Mouse (Mus musculus): ENCODE measurements around the gene Clstn1. TPM values are rescaled to one million over a fixed set of nuclear protein-coding genes. Genes with fewer than 3 reads are reported as not detected.

The Clstn1 gene
- polyA plus RNA-seq, 1 experiment = 17.2 TPM

GRCm38 (mm10) chr4:149604518-149604917 lies 18.2 kb downstream of the Clstn1 start:
- 83% methylated on average over 3 of the region's 3 CpGs for WGBS
- Histone ChIP-seq H3K27ac (ENCODE audit: insufficient read depth, low read length) (no peak overlapping the region), H3K4me3 (ENCODE audit: extremely low read depth, insufficient read depth, insufficient read length) (no peak overlapping the region), H3K36me3 (ENCODE audit: control insufficient read depth, insufficient read depth, low read length) (no peaks in the 10 kb centered on the region), H3K4me1 (ENCODE audit: control insufficient read depth, insufficient read depth, insufficient read length) (no peaks in the 10 kb centered on the region), H3K27me3 (ENCODE audit: control insufficient read depth, insufficient read depth, low read length) (no peaks in the 10 kb centered on the region)
- TF ChIP-seq CTCF (IDR thresholded peaks at IDR 0.05; ENCODE audit: extremely low read depth, insufficient read depth, insufficient read length, insufficient replicate concordance) (no peak), POLR2A (IDR thresholded peaks at IDR 0.05; ENCODE audit: low read depth, low read length) (no peak)
- DNase-seq (ENCODE audit: low read depth in 1 of 2, low spot score in 2 of 2) = no peak

GRCm38 (mm10) chr4:149606056-149606455 lies 19.8 kb downstream of the Clstn1 start:
- no peak for DNase-seq (ENCODE audit: low read depth in 1 of 2, low spot score in 2 of 2)
- 90% methylated on average over 18 of the region's 18 CpGs for WGBS
- H3K4me1 ChIP-seq (ENCODE audit: control insufficient read depth, insufficient read depth, insufficient read length) = no peaks in the 10 kb centered on the region
- H3K36me3 ChIP-seq (ENCODE audit: control insufficient read depth, insufficient read depth, low read length) = no peaks in the 10 kb centered on the region
- H3K4me3 ChIP-seq (ENCODE audit: extremely low read depth, insufficient read depth, insufficient read length) = no peak overlapping the region
- no peaks in the 10 kb centered on the region for H3K27me3 ChIP-seq (ENCODE audit: control insufficient read depth, insufficient read depth, low read length)
- TF ChIP-seq CTCF (IDR thresholded peaks at IDR 0.05; ENCODE audit: extremely low read depth, insufficient read depth, insufficient read length, insufficient replicate concordance) = no peak
- TF ChIP-seq POLR2A (IDR thresholded peaks at IDR 0.05; ENCODE audit: low read depth, low read length) = no peak
- no peak overlapping the region for H3K27ac ChIP-seq (ENCODE audit: insufficient read depth, low read length)

- no peaks in the 10 kb centered on the region for H3K4me1 ChIP-seq (ENCODE audit: control insufficient read depth, insufficient read depth, insufficient read length)
- WGBS = 77% methylated on average over 15 of the region's 15 CpGs
- H3K27me3 ChIP-seq (ENCODE audit: control insufficient read depth, insufficient read depth, low read length) = no peaks in the 10 kb centered on the region
- DNase-seq (ENCODE audit: low read depth in 1 of 2, low spot score in 2 of 2) = no peak
- H3K36me3 ChIP-seq (ENCODE audit: control insufficient read depth, insufficient read depth, low read length) = no peaks in the 10 kb centered on the region
- no peak overlapping the region for H3K4me3 ChIP-seq (ENCODE audit: extremely low read depth, insufficient read depth, insufficient read length)
- H3K27ac ChIP-seq (ENCODE audit: insufficient read depth, low read length) = no peak overlapping the region
- TF ChIP-seq CTCF (IDR thresholded peaks at IDR 0.05; ENCODE audit: extremely low read depth, insufficient read depth, insufficient read length, insufficient replicate concordance) = no peak
- TF ChIP-seq POLR2A (IDR thresholded peaks at IDR 0.05; ENCODE audit: low read depth, low read length) = no peak
These were observed 20.6 kb downstream of the Clstn1 start for GRCm38 (mm10) chr4:149606766-149607358.

GRCm38 (mm10) chr4:149607591-149608308 lies 21.5 kb downstream of the Clstn1 start:
- Histone ChIP-seq H3K27ac (ENCODE audit: insufficient read depth, low read length) (no peak overlapping the region), H3K36me3 (ENCODE audit: control insufficient read depth, insufficient read depth, low read length) (no peaks in the 10 kb centered on the region), H3K27me3 (ENCODE audit: control insufficient read depth, insufficient read depth, low read length) (no peaks in the 10 kb centered on the region), H3K4me1 (ENCODE audit: control insufficient read depth, insufficient read depth, insufficient read length) (no peaks in the 10 kb centered on the region), H3K4me3 (ENCODE audit: extremely low read depth, insufficient read depth, insufficient read length) (no peak overlapping the region)
- no peak for DNase-seq (ENCODE audit: low read depth in 1 of 2, low spot score in 2 of 2)
- WGBS = 49% methylated on average over 20 of the region's 20 CpGs
- no peak for TF ChIP-seq POLR2A (IDR thresholded peaks at IDR 0.05; ENCODE audit: low read depth, low read length)
- no peak for TF ChIP-seq CTCF (IDR thresholded peaks at IDR 0.05; ENCODE audit: extremely low read depth, insufficient read depth, insufficient read length, insufficient replicate concordance)

GRCm38 (mm10) chr4:149608309-149608638 lies 22.0 kb downstream of the Clstn1 start:
- Histone ChIP-seq H3K27me3 (ENCODE audit: control insufficient read depth, insufficient read depth, low read length) (no peaks in the 10 kb centered on the region), H3K4me1 (ENCODE audit: control insufficient read depth, insufficient read depth, insufficient read length) (no peaks in the 10 kb centered on the region), H3K27ac (ENCODE audit: insufficient read depth, low read length) (no peak overlapping the region), H3K4me3 (ENCODE audit: extremely low read depth, insufficient read depth, insufficient read length) (no peak overlapping the region), H3K36me3 (ENCODE audit: control insufficient read depth, insufficient read depth, low read length) (no peaks in the 10 kb centered on the region)
- DNase-seq (ENCODE audit: low read depth in 1 of 2, low spot score in 2 of 2) = no peak
- TF ChIP-seq CTCF (IDR thresholded peaks at IDR 0.05; ENCODE audit: extremely low read depth, insufficient read depth, insufficient read length, insufficient replicate concordance) = no peak
- no peak for TF ChIP-seq POLR2A (IDR thresholded peaks at IDR 0.05; ENCODE audit: low read depth, low read length)
- 88% methylated on average over 6 of the region's 6 CpGs for WGBS

GRCm38 (mm10) chr4:149609256-149610025 lies 23.2 kb downstream of the Clstn1 start:
- WGBS = 80% methylated on average over 8 of the region's 8 CpGs
- H3K27me3 ChIP-seq (ENCODE audit: control insufficient read depth, insufficient read depth, low read length) = no peaks in the 10 kb centered on the region
- H3K4me1 ChIP-seq (ENCODE audit: control insufficient read depth, insufficient read depth, insufficient read length) = no peaks in the 10 kb centered on the region
- DNase-seq (ENCODE audit: low read depth in 1 of 2, low spot score in 2 of 2) = no peak
- no peak for TF ChIP-seq CTCF (IDR thresholded peaks at IDR 0.05; ENCODE audit: extremely low read depth, insufficient read depth, insufficient read length, insufficient replicate concordance)
- no peak for TF ChIP-seq POLR2A (IDR thresholded peaks at IDR 0.05; ENCODE audit: low read depth, low read length)
- H3K27ac ChIP-seq (ENCODE audit: insufficient read depth, low read length) = no peak overlapping the region
- H3K4me3 ChIP-seq (ENCODE audit: extremely low read depth, insufficient read depth, insufficient read length) = no peak overlapping the region
- H3K36me3 ChIP-seq (ENCODE audit: control insufficient read depth, insufficient read depth, low read length) = no peaks in the 10 kb centered on the region
